Comparison of ENCODE assay signal across 24 mouse cellular contexts in genomic region chr9:80563655-80564054, GRCm38 (mm10).
"Had no signal": no experiment of that assay in that cellular context is flagged by ENCODE, and none has a peak within 500 bp of the region (broad histone marks: within the 10 kb centered on the region; RNA-seq: fewer than 3 reads in every experiment).

No protein-coding gene starts in this region.

- H3K4me3 ChIP-seq: gastrocnemius, adult 2 months; heart, embryonic 10.5 days; heart, embryonic 12.5 days; hindbrain, embryonic 15.5 days; intestine, embryonic 15.5 days; layer of hippocampus, adult 2 months; left cerebral cortex, adult 2 months; limb, embryonic 10.5 days; limb, embryonic 12.5 days; liver, embryonic 13.5 days had no signal

- H3K4me1 ChIP-seq: heart, embryonic 10.5 days; heart, embryonic 12.5 days; hindbrain, embryonic 15.5 days; intestine, embryonic 15.5 days; limb, embryonic 10.5 days; limb, embryonic 12.5 days; liver, embryonic 13.5 days had no signal

- ATAC-seq: inflammation-experienced regulatory T-cells, adult 6 months; intestine, embryonic 15.5 days; intestine, postnatal 0 days had no signal

- H3K9ac ChIP-seq: heart, embryonic 12.5 days; hindbrain, embryonic 15.5 days; intestine, embryonic 15.5 days; limb, embryonic 12.5 days; liver, embryonic 13.5 days had no signal

- DNase-seq: gastrocnemius, adult 2 months; gastrocnemius, postnatal 10 days; gastrocnemius, postnatal 25 days; heart, adult 18-20 months; heart, postnatal 10 days; heart, postnatal 4 days; kidney, adult 18-20 months; kidney, adult 8-10 months; kidney, postnatal 10 days; kidney, postnatal 25 days; kidney, postnatal 4 days; liver; liver, embryonic 13.5 days had no signal

- H3K4me2 ChIP-seq: heart, embryonic 12.5 days; hindbrain, embryonic 15.5 days; intestine, embryonic 15.5 days; limb, embryonic 12.5 days; liver, embryonic 11.5 days; liver, embryonic 13.5 days had no signal

- H3K36me3 ChIP-seq: heart, embryonic 10.5 days; heart, embryonic 12.5 days; hindbrain, embryonic 15.5 days; intestine, embryonic 15.5 days; limb, embryonic 10.5 days; limb, embryonic 12.5 days; liver, embryonic 13.5 days had no signal

- H3K27me3 ChIP-seq: heart, embryonic 12.5 days; hindbrain, embryonic 15.5 days; intestine, embryonic 15.5 days; limb, embryonic 12.5 days; liver, embryonic 13.5 days had no signal

- H3K9me3 ChIP-seq: heart, embryonic 10.5 days; heart, embryonic 12.5 days; hindbrain, embryonic 15.5 days; intestine, embryonic 15.5 days; limb, embryonic 10.5 days; limb, embryonic 12.5 days; liver, embryonic 13.5 days had no signal

- H3K27ac ChIP-seq: gastrocnemius, adult 2 months; heart, embryonic 10.5 days; hindbrain, embryonic 15.5 days; intestine, embryonic 15.5 days; layer of hippocampus, adult 2 months; left cerebral cortex, adult 2 months; limb, embryonic 10.5 days; limb, embryonic 12.5 days; liver, embryonic 13.5 days had no signal
